Mouse (Mus musculus): ENCODE measurements around the gene Ctf2. TPM values are rescaled to one million over a fixed set of nuclear protein-coding genes. Genes with fewer than 3 reads are reported as not detected.

The Ctf2 gene
- total and polyA plus RNA-seq, 3 experiments = 0.36 TPM; not detected in 2

DNA sequence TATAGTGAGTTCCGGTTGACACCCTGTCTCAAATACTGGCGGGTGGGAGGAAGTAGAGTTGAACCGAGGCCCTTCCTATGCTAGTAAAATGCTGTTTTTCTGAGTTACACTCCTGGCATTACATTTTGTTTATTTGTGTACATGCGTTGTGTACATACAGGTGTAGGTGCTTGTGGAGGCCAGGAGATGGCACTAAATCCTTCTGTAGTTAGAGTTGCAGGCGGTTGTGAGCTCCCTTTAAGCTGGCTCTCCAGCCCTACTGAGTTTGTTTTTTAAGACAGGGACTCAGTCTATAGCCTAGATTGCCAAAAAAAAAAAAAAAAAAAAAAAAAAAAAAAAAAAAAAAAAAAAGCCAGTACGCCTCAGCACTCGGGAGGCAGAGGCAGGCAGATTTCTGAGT, 4.1 kb downstream of the Ctf2 start:
- no peak for DNase-seq (ENCODE audit: extremely low read depth)
- no peaks in the 10 kb centered on the region for H3K4me1 ChIP-seq (ENCODE audit: control insufficient read depth in 1 of 2, insufficient read depth in 2 of 2)
- dilution Hi-C loops (cut with MboI; ENCODE audit: extremely low pct_ligation_motif_present, extremely low pct_unique_long_range_greater_than_20kb, low sequenced_read_pairs) (no loop called here), in situ Hi-C loops (cut with MboI; ENCODE audit: low pct_ligation_motif_present, low pct_unique_long_range_greater_than_20kb, low sequenced_read_pairs) (no loop called here)
- TF ChIP-seq SMC3 (IDR thresholded peaks at IDR 0.05; ENCODE audit: low read depth, low read length) (peak; percentile 40), USF1 (IDR thresholded peaks at IDR 0.05; ENCODE audit: low read depth, low read length) (no peak), ZC3H11A (IDR thresholded peaks at IDR 0.05; ENCODE audit: low read depth, low read length) (no peak), CTCF (conservative IDR thresholded peaks at IDR 0.05 in 1 of 2, IDR thresholded peaks at IDR 0.05 in 1 of 2; ENCODE audit: low read depth in 2 of 2, low read length in 2 of 2) (peak in 1 of 2 experiments; percentile 47; a peak in 2 of 4 replicates), MAFK (IDR thresholded peaks at IDR 0.05; ENCODE audit: insufficient replicate concordance, low read length) (no peak), HCFC1 (IDR thresholded peaks at IDR 0.05; ENCODE audit: low read depth, low read length) (no peak), CHD2 (IDR thresholded peaks at IDR 0.05; ENCODE audit: low read length) (no peak), ZNF384 (IDR thresholded peaks at IDR 0.05; ENCODE audit: low read depth, low read length) (peak; percentile 45; the same call in 1 of the 2 replicates), ZKSCAN1 (IDR thresholded peaks at IDR 0.05; ENCODE audit: borderline replicate concordance, low read depth, low read length) (no peak), RAD21 (IDR thresholded peaks at IDR 0.05; ENCODE audit: low read depth, low read length) (peak; percentile 38), ELF1 (IDR thresholded peaks at IDR 0.05; ENCODE audit: low read depth, low read length) (no peak)
- H3K36me3 ChIP-seq (replicated peaks in 1 of 2; ENCODE audit: control insufficient read depth in 1 of 2, insufficient read depth in 1 of 2, low read length in 1 of 2) = no peaks in the 10 kb centered on the region
- no peaks in the 10 kb centered on the region for H3K79me2 ChIP-seq (replicated peaks; ENCODE audit: control insufficient read depth, extremely low read depth, insufficient read depth, poor library complexity, severe bottlenecking)
- no peak overlapping the region for H3K4me3 ChIP-seq (replicated peaks in 1 of 3; ENCODE audit: low read depth in 2 of 3, low read length in 2 of 3, poor library complexity in 1 of 3)
- no peak overlapping the region for H3K4me2 ChIP-seq (ENCODE audit: insufficient read depth, low read depth, poor library complexity, severe bottlenecking)
- peaks cover 4% of the 10 kb centered on the region for H3K9me3 ChIP-seq (replicated peaks; ENCODE audit: low read length)
- no peak overlapping the region for H3K9ac ChIP-seq (ENCODE audit: insufficient read depth, low read depth)
- H3K27ac ChIP-seq (ENCODE audit: insufficient read depth, low read depth) = no peak overlapping the region
- H3K27me3 ChIP-seq (replicated peaks) = peaks cover 2% of the 10 kb centered on the region

DNA sequence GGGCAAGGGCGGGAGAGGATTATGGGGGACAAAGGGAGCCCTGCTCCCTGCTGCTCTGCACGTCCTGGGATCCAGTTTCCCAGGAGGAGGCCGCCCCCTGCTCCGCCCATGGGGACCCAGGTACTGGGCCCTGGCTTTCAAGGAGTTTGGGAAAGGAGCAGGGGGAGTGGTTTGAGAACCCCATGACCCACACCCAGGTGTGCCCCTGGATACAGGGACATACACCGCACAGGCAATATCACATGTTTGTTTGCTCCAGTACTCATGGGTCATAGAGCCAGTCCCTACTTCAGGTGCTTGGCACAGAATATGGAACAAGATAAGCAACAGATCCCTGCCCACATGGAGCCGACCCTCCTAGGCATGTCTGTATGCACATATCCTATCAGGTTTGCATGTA, 6.0 kb downstream of the Ctf2 start:
- peaks cover 2% of the 10 kb centered on the region for H3K27me3 ChIP-seq (replicated peaks)
- H3K36me3 ChIP-seq (replicated peaks in 1 of 2; ENCODE audit: control insufficient read depth in 1 of 2, insufficient read depth in 1 of 2, low read length in 1 of 2) = no peaks in the 10 kb centered on the region
- no peaks in the 10 kb centered on the region for H3K79me2 ChIP-seq (replicated peaks; ENCODE audit: control insufficient read depth, extremely low read depth, insufficient read depth, poor library complexity, severe bottlenecking)
- no peak overlapping the region for H3K4me3 ChIP-seq (replicated peaks in 1 of 3; ENCODE audit: low read depth in 2 of 3, low read length in 2 of 3, poor library complexity in 1 of 3)
- in situ Hi-C loops (cut with MboI; ENCODE audit: low pct_ligation_motif_present, low pct_unique_long_range_greater_than_20kb, low sequenced_read_pairs) (no loop called here), dilution Hi-C loops (cut with MboI; ENCODE audit: extremely low pct_ligation_motif_present, extremely low pct_unique_long_range_greater_than_20kb, low sequenced_read_pairs) (no loop called here)
- H3K9me3 ChIP-seq (replicated peaks; ENCODE audit: low read length) = no peaks in the 10 kb centered on the region
- H3K4me2 ChIP-seq (ENCODE audit: insufficient read depth, low read depth, poor library complexity, severe bottlenecking) = no peak overlapping the region
- no peak overlapping the region for H3K27ac ChIP-seq (ENCODE audit: insufficient read depth, low read depth)
- TF ChIP-seq TCF12 (IDR thresholded peaks at IDR 0.05; ENCODE audit: low read depth, low read length) (no peak), NELFE (IDR thresholded peaks at IDR 0.05; ENCODE audit: low read depth, low read length) (no peak), ZNF384 (IDR thresholded peaks at IDR 0.05; ENCODE audit: low read depth, low read length) (no peak), TBP (conservative IDR thresholded peaks at IDR 0.05; ENCODE audit: low read depth, low read length) (no peak), ELF1 (IDR thresholded peaks at IDR 0.05; ENCODE audit: low read depth, low read length) (no peak), KAT2A (IDR thresholded peaks at IDR 0.05; ENCODE audit: insufficient replicate concordance, low read length) (no peak), USF1 (IDR thresholded peaks at IDR 0.05; ENCODE audit: low read depth, low read length) (no peak), SIN3A (IDR thresholded peaks at IDR 0.05; ENCODE audit: low read length) (no peak)
- no peak overlapping the region for H3K9ac ChIP-seq (ENCODE audit: insufficient read depth, low read depth)
- DNase-seq (ENCODE audit: extremely low read depth) = no peak
- H3K4me1 ChIP-seq (ENCODE audit: control insufficient read depth in 1 of 2, insufficient read depth in 2 of 2) = no peaks in the 10 kb centered on the region

Measured in CH12.LX (cell line).